Mouse (Mus musculus) E14TG2a.4 (cell line): ENCODE data around the gene Lgals7.

Source experiments
- CTCF ChIP-seq: conservative IDR thresholded peaks from 2 replicates; pipeline ENCODE4 v1.5.1; 2014; ENCODE audit warnings: low read length
- NANOG ChIP-seq: IDR thresholded peaks from 2 replicates; pipeline ENCODE4 v1.6.1; 2014; ENCODE audit warnings: borderline replicate concordance, low read length, mixed read lengths

GRCm38 (mm10) chr7:28870901-28871664, 7.4 kb downstream of the Lgals7 start:
- TF ChIP-seq CTCF (no peak), NANOG (no peak)
